Mouse (Mus musculus): ENCODE results near the gene Gm42417.

Gm42417 gene

DNA sequence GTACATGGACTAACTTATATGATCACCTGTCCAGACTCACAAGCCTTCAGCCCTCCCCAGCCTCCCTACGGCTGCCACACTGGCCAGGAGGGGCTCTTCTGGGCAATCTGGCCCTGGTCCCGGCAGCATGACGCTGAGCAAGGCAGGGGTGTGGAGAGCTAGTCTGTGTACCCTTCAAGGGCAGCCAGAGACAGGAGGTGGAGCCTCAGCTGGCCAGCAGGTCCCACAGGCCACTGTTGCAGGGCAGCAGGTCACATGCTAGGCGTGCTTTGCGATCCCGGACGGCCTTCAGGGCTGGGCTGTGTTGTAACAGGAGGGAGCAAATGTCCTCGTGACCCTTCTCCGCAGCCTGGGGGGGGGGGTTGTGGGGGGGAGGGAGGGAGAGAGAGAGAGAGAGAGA lies at the start of gene Gm42417:
TSS of gene Gm42417 (minus strand) at position 244 of the 400 bp plus-strand sequence.
- DNase-seq (ENCODE audit: low spot score) = no peak

GRCm38 (mm10) chr1:36587860-36588259 lies 48.6 kb upstream of the Gm42417 start:
- DNase-seq (ENCODE audit: low spot score) = no peak

- DNase-seq (ENCODE audit: low spot score) = no peak
Observed at GRCm38 (mm10) chr1:36586288-36586687, 47.1 kb upstream of the Gm42417 start.

DNA sequence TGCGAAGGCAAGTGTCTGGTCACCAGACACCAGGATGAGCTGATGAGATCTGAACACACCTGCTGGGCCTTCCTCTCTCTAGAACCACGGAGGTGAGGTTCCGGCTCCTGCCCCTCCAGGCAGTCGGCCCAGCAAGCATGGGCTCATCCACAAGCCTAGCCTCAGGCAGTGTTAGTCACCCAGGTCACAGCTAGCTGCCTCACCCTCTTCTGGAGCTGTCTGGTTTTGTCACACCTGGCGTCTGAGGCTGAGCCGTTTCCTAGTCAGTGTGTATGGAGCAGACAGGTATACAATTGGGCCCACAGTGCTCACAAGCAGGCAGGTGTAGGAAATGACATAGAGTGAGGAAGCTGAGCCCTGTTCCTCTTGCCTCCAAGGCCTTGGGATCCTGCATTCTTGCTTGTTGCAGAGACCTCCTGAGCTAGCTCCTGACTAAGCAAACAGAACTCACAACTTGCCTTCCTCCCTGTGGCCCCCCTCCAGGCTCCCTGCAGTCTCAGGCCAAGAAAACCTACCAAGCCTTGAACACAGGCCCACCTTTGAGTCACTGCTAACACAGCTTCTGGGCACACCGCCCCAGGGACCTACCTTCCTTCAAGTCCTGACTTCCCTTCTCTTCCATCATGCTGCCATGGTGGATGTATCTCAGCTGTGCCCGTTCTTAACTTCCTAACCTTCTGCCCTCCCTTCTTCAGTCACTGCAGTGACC lies 44.3 kb upstream of the Gm42417 start:
- no peak for DNase-seq (ENCODE audit: low spot score)

- DNase-seq (ENCODE audit: low spot score) = no peak
Observed at GRCm38 (mm10) chr1:36582211-36582610, 43.0 kb upstream of the Gm42417 start.

GRCm38 (mm10) chr1:36581260-36581659 lies 42.0 kb upstream of the Gm42417 start:
- DNase-seq (ENCODE audit: low spot score) = no peak

GRCm38 (mm10) chr1:36580384-36581207 lies 41.4 kb upstream of the Gm42417 start:
- DNase-seq (ENCODE audit: low spot score) = no peak

GRCm38 (mm10) chr1:36579974-36580383 lies 40.8 kb upstream of the Gm42417 start:
- DNase-seq (ENCODE audit: low spot score) = no peak

GRCm38 (mm10) chr1:36576991-36577675 lies 37.9 kb upstream of the Gm42417 start:
- no peak for DNase-seq (ENCODE audit: low spot score)

DNA sequence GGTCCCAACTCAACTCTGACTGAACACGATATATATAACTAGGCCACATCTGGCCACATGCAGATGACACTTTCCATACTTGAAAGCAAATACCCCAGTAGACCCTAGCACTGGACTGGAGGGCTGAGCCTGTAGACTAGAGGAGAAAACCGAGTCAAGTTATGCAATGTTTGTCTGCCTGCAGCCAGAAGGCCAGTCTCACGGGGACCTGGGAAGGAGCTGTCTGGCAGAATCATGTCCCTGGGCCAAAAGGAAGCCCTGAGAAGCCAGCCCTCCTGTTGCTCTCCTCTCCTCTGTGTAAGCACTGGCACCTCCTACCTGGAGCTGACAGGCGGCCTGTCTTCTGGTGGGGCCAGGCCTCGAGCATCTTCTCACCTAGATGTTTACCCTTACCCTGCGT lies 36.1 kb upstream of the Gm42417 start:
- no peak for DNase-seq (ENCODE audit: low spot score)

GRCm38 (mm10) chr1:36574196-36574955 lies 35.1 kb upstream of the Gm42417 start:
- no peak for DNase-seq (ENCODE audit: low spot score)

DNA sequence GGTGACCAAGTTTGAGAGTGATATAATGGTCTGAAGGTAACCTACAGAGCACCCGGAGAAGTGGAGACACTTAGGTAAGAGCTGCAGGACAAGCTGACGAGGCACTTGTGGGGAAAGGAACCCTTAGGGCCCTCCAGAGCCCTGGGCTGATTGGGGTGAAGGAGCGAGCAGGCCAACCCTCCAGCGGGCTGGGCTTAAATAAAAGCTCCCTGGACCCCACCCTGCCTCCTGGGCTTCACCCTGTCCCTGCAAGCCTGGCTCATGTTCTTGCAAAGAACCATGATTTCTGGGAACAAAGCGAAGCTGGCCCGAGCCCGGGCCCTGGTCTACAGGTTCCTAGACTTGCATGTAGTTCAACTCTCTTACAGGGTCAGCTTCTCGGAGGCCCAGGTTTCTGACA lies 34.3 kb upstream of the Gm42417 start:
- DNase-seq (ENCODE audit: low spot score) = no peak

- DNase-seq (ENCODE audit: low spot score) = no peak
Observed at GRCm38 (mm10) chr1:36572709-36573108, 33.5 kb upstream of the Gm42417 start.

DNA sequence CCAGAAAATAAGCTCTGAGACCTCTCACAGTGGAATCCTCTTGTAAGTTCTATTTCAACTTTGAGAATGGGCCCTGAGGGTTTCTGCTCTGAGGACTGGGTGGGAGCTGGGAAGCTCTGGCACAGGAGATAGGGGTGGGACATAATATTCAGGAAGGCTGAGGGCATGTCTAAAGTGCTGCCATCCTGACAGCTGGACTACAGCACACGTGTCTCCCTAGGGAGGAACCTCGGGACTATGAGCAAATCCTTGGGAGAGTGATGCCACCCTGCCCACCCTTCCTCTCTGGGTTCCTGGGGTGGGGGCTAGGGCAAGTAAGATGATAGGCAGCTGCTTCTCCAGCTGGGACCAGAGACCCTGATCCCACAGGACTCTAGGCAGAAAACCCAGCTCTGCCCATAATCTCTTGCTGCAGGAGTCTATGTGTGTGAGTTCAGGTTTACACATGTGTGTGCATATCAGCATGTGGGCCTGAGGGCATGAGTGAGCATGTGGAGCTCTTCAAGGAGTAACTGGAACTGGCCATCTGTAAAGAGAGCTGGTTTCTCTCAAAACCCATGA lies 33.0 kb upstream of the Gm42417 start:
- no peak for DNase-seq (ENCODE audit: low spot score)

DNA sequence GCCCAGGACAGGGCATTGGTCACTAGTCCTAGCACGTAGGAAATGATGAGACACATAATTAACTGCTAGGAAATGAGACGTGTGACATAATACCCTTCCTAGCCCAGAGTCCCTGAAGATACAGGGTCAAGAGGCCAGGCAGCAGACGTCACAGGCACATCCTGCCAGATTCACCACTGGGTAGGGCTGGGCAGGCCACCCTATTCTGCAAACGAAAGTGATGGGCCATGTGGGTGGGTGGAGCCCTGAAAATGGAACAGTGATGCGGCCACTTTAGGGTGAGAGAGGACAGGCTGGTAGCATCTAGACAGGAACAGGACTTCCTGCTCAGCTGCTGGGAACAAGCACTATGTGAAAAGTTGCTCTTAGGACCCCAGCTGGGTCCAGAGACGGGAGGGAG lies 32.4 kb upstream of the Gm42417 start:
- DNase-seq (ENCODE audit: low spot score) = no peak

- DNase-seq (ENCODE audit: low spot score) = no peak
Observed at GRCm38 (mm10) chr1:36570320-36570719, 31.1 kb upstream of the Gm42417 start.

- no peak for DNase-seq (ENCODE audit: low spot score)
Observed at GRCm38 (mm10) chr1:36569694-36570276, 30.6 kb upstream of the Gm42417 start.

GRCm38 (mm10) chr1:36568776-36569175 lies 29.5 kb upstream of the Gm42417 start:
- DNase-seq (ENCODE audit: low spot score) = no peak

GRCm38 (mm10) chr1:36567818-36568603 lies 28.8 kb upstream of the Gm42417 start:
- DNase-seq (ENCODE audit: low spot score) = no peak

DNA sequence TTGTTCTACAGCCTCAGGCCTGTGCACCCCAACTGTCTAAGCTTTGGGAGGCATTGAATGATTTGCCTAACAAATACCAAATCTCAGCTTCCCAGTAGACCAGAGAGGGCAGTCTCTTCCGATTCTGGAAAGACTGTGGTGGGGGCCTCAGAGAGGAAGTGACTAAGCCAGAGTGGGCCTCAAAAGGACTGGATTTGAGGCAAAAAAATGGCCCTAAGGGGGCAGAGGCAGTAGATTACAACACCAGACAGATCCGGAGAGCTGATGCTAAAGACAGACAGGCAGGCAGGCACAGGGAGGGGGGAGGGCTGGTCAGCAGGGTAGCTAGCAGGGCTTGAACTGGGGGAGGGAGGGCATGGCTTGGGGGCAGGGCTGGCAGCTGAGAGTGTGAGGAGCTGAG lies 27.2 kb upstream of the Gm42417 start:
- DNase-seq (ENCODE audit: low spot score) = no peak

- DNase-seq (ENCODE audit: low spot score) = no peak
Observed at GRCm38 (mm10) chr1:36564101-36564500, 24.9 kb upstream of the Gm42417 start.
